Mouse (Mus musculus) E14TG2a.4 (cell line): ENCODE data around the gene Dgkg.

Experiments
- H3K27me3 ChIP-seq: 2 replicates; pipeline ENCODE4 v1.6.1; 2014; ENCODE audit warnings: low read length, control low read depth; ENCODE audit not compliant: insufficient read depth
- H3K36me3 ChIP-seq: 2 replicates; pipeline ENCODE4 v1.6.1; 2014; ENCODE audit warnings: low read length, control low read depth; ENCODE audit not compliant: insufficient read depth
- H3K4me1 ChIP-seq: replicated peaks from 2 replicates; pipeline ENCODE4 v1.6.1; 2014; ENCODE audit warnings: low read depth, low read length, control low read depth
- H3K4me3 ChIP-seq: replicated peaks from 2 replicates; pipeline ENCODE4 v1.5.1; 2014; ENCODE audit warnings: mild to moderate bottlenecking, low read length
- H3K9me3 ChIP-seq: 2 replicates; pipeline ENCODE4 v1.6.1; 2014; ENCODE audit warnings: low read length, control low read depth
- CTCF ChIP-seq: conservative IDR thresholded peaks from 2 replicates; pipeline ENCODE4 v1.5.1; 2014; ENCODE audit warnings: low read length
- NANOG ChIP-seq: IDR thresholded peaks from 2 replicates; pipeline ENCODE4 v1.6.1; 2014; ENCODE audit warnings: borderline replicate concordance, low read length, mixed read lengths
- POU5F1 ChIP-seq: IDR thresholded peaks from 2 replicates; pipeline ENCODE4 v1.6.1; 2014; ENCODE audit warnings: low read length, borderline replicate concordance

Dgkg gene

DNA sequence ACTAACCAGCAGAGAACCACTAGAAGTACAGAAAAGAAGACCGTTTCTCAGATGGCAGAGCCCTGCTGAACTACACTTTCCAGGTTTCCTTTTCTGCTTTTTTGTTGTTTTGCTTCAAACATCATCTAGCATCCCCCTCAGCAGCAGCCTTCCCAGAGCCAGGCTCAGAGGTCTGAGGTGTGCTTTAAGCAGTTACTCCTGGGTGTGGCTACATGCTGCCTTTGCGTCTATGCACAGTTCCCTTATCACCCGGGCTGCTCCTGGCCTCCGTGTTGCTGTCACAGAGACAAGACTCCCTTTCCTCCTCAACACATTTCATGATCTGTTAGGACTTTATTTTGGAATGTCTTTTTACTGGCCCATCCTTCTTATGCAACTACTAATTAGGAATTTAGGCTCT lies 153.6 kb downstream of the Dgkg start:
- Histone ChIP-seq H3K9me3 (no peaks in the 10 kb centered on the region), H3K4me1 (peaks cover 54% of the 10 kb centered on the region), H3K36me3 (no peaks in the 10 kb centered on the region), H3K4me3 (no peak overlapping the region), H3K27me3 (peaks cover 8% of the 10 kb centered on the region; the same call in 1 of the 2 replicates)
- TF ChIP-seq POU5F1 (no peak), NANOG (no peak), CTCF (no peak)

DNA sequence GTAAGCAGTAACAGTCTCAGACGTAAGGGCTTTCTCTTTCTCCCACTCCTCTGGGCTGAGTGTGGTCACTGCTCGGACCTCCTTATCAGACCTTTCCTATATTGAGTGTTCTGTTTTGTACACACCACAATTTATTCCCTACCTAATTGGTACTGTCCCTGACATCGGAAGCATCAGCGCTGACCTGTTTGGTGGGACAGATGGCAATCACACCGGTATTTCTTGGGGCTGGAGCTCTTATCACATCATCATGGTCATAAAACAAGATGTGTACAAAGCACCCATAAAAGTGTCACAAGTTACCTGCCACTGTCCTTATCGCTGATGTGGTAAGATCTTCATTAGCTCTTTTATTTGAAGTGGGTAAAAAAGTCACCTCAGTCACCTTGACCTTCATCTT lies 155.2 kb downstream of the Dgkg start:
- H3K36me3 ChIP-seq, result no peaks in the 10 kb centered on the region
- no peaks in the 10 kb centered on the region for H3K9me3 ChIP-seq
- no peak overlapping the region for H3K4me3 ChIP-seq
- H3K27me3 ChIP-seq, result peaks cover 13% of the 10 kb centered on the region
- TF ChIP-seq POU5F1 (no peak), NANOG (no peak), CTCF (no peak)
- H3K4me1 ChIP-seq, result peaks cover 40% of the 10 kb centered on the region

DNA sequence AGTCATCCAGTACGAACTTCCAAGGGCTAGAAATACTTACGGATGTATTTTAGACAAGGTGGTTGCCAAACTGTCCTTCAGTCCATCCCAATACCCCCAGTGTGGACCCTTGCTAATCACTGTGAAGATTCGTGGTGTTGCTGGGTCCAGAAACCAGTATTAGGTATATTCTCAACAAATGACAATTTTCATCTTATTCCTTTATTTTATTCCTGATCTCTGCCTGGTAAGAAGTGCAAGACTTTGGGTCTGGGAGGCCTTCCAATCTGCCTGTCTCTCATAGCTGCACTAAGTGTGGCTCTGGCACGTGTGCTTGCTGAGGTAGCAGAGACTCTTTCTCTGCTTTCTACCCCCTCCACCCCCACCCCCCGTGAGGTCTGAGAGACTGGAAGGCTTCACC lies 156.5 kb downstream of the Dgkg start:
- Histone ChIP-seq H3K4me3 (no peak overlapping the region), H3K9me3 (no peaks in the 10 kb centered on the region), H3K4me1 (peaks cover 32% of the 10 kb centered on the region), H3K36me3 (no peaks in the 10 kb centered on the region), H3K27me3 (peaks cover 13% of the 10 kb centered on the region)
- TF ChIP-seq NANOG, result no peak
- TF ChIP-seq CTCF, result no peak
- TF ChIP-seq POU5F1, result no peak

DNA sequence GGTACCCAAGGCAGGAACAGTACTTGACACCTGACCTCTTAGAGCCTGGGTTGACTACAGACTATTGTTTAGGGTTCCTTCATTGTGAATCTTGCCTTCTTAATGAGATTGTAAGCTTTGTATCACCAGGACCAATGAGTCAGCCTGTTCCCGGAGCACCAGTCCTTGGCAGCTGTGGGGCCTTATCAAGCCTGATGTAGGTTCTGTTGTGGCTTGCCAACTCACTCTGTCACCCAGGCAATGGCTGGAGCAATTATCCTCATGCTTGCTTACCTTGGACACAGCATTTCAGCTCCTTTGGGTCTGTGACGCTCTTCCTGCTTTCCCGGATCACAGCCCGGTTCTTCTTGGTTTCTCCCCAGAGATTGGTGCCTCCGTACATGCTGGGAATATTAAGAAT lies 157.1 kb downstream of the Dgkg start:
- no peak overlapping the region for H3K4me3 ChIP-seq
- no peaks in the 10 kb centered on the region for H3K9me3 ChIP-seq
- peaks cover 13% of the 10 kb centered on the region for H3K27me3 ChIP-seq
- no peaks in the 10 kb centered on the region for H3K36me3 ChIP-seq
- peaks cover 26% of the 10 kb centered on the region for H3K4me1 ChIP-seq
- TF ChIP-seq POU5F1 (no peak), NANOG (no peak), CTCF (no peak)

DNA sequence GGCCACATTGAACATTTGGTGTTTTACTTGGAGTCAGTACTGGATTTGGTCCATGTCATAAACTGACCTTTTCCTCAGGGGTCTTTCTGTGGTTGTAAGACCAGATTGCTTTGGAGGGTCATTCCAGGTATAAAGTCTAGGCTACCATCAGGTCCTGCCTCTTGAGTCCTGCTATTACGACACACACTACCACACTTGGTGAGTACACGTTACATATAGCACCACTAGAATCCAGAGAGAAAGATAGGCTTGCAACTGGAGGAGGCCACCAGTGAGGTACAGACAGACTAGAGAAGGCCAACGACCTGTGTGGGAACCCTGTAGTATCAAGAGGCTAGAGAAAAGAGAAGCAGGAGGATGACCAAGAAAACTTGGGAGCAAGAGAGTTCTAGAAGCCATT lies 157.6 kb downstream of the Dgkg start:
- Histone ChIP-seq H3K9me3 (no peaks in the 10 kb centered on the region), H3K4me1 (peaks cover 21% of the 10 kb centered on the region), H3K4me3 (no peak overlapping the region), H3K36me3 (no peaks in the 10 kb centered on the region), H3K27me3 (peaks cover 14% of the 10 kb centered on the region)
- no peak for TF ChIP-seq CTCF
- TF ChIP-seq NANOG, result no peak
- TF ChIP-seq POU5F1, result no peak

DNA sequence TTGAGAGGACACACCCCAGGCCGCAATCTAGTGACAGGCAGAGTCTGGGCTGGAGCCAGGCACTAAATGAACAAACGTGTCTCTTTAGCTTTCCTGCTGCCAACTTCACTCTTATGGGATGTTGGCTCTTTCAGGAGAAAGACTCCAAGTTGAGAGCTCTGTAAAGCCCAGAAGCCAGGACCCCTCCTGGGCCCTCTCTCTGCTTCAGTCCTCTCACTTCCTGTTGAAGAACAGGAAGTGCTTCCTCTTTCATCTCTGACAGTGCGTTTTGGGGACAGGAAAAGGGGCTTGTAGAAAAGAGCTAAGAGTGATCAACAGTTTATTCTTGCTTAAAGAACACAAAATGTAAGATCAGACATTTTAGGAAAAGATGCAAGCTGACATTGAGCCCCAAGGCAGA lies 159.0 kb downstream of the Dgkg start:
- Histone ChIP-seq H3K36me3 (no peaks in the 10 kb centered on the region), H3K27me3 (peaks cover 18% of the 10 kb centered on the region), H3K4me1 (peaks cover 6% of the 10 kb centered on the region), H3K4me3 (no peak overlapping the region), H3K9me3 (no peaks in the 10 kb centered on the region)
- TF ChIP-seq POU5F1 (no peak), CTCF (no peak), NANOG (no peak)

DNA sequence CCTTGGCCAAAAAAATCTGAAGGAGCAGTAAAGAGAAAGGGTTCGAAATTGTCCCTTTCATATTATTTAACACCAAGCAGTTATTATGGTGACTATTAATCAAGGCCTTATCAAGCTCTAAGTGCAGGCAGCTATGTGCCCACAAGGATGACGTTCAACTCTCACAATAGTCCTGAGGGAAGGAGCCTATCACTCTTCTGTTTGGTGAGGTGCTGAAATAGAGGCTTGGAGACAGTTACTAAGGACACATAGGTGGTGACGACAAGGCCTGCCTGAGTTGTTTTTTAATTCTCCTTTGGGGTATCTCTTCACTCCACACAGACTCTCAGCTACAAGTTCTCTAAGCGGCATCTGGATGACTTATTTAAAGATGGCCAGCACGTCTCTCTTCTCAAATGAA lies 161.8 kb downstream of the Dgkg start:
- peaks cover 14% of the 10 kb centered on the region for H3K27me3 ChIP-seq
- H3K4me1 ChIP-seq, result peaks cover 11% of the 10 kb centered on the region
- no peak for TF ChIP-seq POU5F1
- TF ChIP-seq CTCF, result no peak
- no peak for TF ChIP-seq NANOG

DNA sequence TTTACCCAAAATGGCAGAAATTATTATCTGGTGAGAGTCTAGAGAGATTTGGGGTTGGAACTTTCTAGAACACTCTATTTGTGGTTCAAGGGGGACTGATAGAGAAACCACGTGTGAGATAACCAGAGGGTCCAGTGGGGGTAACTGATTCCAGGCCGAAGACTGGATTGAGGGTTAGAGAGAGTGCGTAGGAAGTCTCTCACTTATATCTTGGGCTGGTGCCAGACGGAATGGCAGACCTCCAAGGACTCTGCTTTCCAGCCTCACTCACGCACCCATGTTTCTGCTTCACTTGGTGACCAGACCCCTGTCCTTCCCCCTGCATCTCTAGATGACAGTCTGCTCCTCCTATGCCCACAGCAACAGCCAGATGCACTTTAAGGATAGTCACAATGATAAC lies 162.2 kb downstream of the Dgkg start:
- no peak for TF ChIP-seq NANOG
- TF ChIP-seq CTCF, result no peak

More for the DNA sequence above, 161.8 kb downstream of the Dgkg start:
- Histone ChIP-seq H3K36me3 (no peaks in the 10 kb centered on the region), H3K4me3 (no peak overlapping the region), H3K9me3 (no peaks in the 10 kb centered on the region)

DNA sequence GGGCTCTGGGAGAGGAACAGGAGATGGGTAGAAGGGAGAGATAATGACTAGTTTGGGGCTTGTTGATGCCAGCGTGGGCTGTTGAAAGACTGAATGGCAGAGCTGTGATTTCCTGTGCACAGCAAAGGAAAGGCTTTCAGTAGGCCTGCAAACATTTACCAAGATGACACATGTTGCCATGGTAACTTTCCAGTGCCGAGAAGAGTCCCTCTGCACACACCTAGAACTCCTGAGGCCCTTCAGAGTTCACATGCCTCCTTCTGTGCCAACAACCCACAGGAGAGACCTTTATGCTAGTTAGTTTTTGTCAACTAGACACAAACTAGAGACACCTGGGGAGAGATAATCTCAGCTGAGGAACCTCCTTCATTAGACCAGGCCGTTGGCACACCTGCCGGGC lies 163.6 kb downstream of the Dgkg start:
- Histone ChIP-seq H3K27me3 (peaks cover 10% of the 10 kb centered on the region; the same call in 1 of the 2 replicates), H3K36me3 (no peaks in the 10 kb centered on the region), H3K4me1 (peaks cover 18% of the 10 kb centered on the region), H3K4me3 (no peak overlapping the region), H3K9me3 (no peaks in the 10 kb centered on the region)
- TF ChIP-seq CTCF (no peak), NANOG (no peak), POU5F1 (no peak)

More for the DNA sequence above, 162.2 kb downstream of the Dgkg start:
- no peaks in the 10 kb centered on the region for H3K9me3 ChIP-seq
- no peaks in the 10 kb centered on the region for H3K36me3 ChIP-seq
- H3K4me3 ChIP-seq, result no peak overlapping the region
- H3K27me3 ChIP-seq, result peaks cover 10% of the 10 kb centered on the region; the same call in 1 of the 2 replicates
- H3K4me1 ChIP-seq, result peaks cover 15% of the 10 kb centered on the region
